Comparison of ENCODE assay signal across 6 mouse cellular contexts in genomic region chrY:90717496-90717895, GRCm38 (mm10). TPM values are rescaled to one million over a fixed set of nuclear protein-coding genes. Genes with fewer than 3 reads are reported as not detected.
"Had no signal": no experiment of that assay in that cellular context is flagged by ENCODE, and none has a peak within 500 bp of the region (broad histone marks: within the 10 kb centered on the region; RNA-seq: fewer than 3 reads in every experiment).

No protein-coding gene starts in this region.

RNA-seq across cellular contexts. Expression of gene Gm21860, which starts 37.1 kb away (rescaled TPM):
- total RNA-seq: layer of hippocampus, adult 8-10 months; layer of hippocampus, postnatal 14 days; left cerebral cortex, adult 18-20 months; left cerebral cortex, postnatal 14 days; monocyte, adult 5-6 weeks; neutrophil, adult 5-6 weeks had no signal
